ENCODE assay signal across 20 mouse cellular contexts in genomic region chr3:66169873-66170538, GRCm38 (mm10). TPM values are rescaled to one million over a fixed set of nuclear protein-coding genes. Genes with fewer than 3 reads are reported as not detected.
A peak's percentile ranks its signal among the peaks of the same experiment; 100 is the strongest.
DNase-seq lines count a peak whose midpoint lies in the region.
"Had no signal": no experiment of that assay in that cellular context is flagged by ENCODE, and none has a peak within 500 bp of the region (broad histone marks: within the 10 kb centered on the region; RNA-seq: fewer than 3 reads in every experiment).

No protein-coding gene starts in this region.

- H3K27me3 ChIP-seq in hindbrain, embryonic 10.5 days (ENCODE audit: insufficient read depth, poor library complexity, severe bottlenecking): no peaks in the 10 kb centered on the region
- H3K27me3 ChIP-seq: embryonic facial prominence, embryonic 12.5 days; intestine, embryonic 15.5 days; limb, embryonic 12.5 days; liver, embryonic 13.5 days; lung, embryonic 15.5 days had no signal

- H3K9me3 ChIP-seq in hindbrain, embryonic 10.5 days: no peaks in the 10 kb centered on the region
- H3K9me3 ChIP-seq: embryonic facial prominence, embryonic 12.5 days; intestine, embryonic 15.5 days; limb, embryonic 12.5 days; liver, embryonic 13.5 days; lung, embryonic 15.5 days had no signal

- H3K27ac ChIP-seq in hindbrain, embryonic 10.5 days: peak overlapping the region; percentile 70
- H3K27ac ChIP-seq: embryonic facial prominence, embryonic 12.5 days; intestine, embryonic 15.5 days; layer of hippocampus, adult 2 months; limb, embryonic 12.5 days; liver, embryonic 13.5 days; lung, embryonic 15.5 days had no signal

- WGBS in hindbrain, embryonic 10.5 days: 28% methylated on average over 3 of the region's 3 CpGs

- intact Hi-C loops in left cerebral cortex, postnatal 4 days (cut with DNase I): no loop called here

- H3K4me3 ChIP-seq in hindbrain, embryonic 10.5 days: no peak overlapping the region
- H3K4me3 ChIP-seq: embryonic facial prominence, embryonic 12.5 days; intestine, embryonic 15.5 days; layer of hippocampus, adult 2 months; limb, embryonic 12.5 days; liver, embryonic 13.5 days; lung, embryonic 15.5 days had no signal

- peak; percentile 10 for DNase-seq in left cerebral cortex, postnatal 4 days
- DNase-seq in left cerebral cortex, adult 11 months (ENCODE audit: low spot score): no peak
- DNase-seq in embryo, embryonic 10 days (ENCODE audit: low spot score): peak; percentile 60
- DNase-seq in hindbrain, embryonic 10.5 days (ENCODE audit: low spot score): peak; percentile 46
- peak; percentile 21 for DNase-seq in mesoderm, embryonic 11.5 days (ENCODE audit: low read depth, low spot score)
- DNase-seq in retina, postnatal 1 day: no peak
- DNase-seq in kidney, adult 8-10 months: no peak
- DNase-seq in adrenal gland, adult (ENCODE audit: inconsistent age in 2 of 2, low spot score in 1 of 2): no peak
- DNase-seq: adrenal gland, postnatal 25 days; cerebellum, postnatal 10 days; kidney, postnatal 10 days; liver, embryonic 13.5 days; right cerebral cortex, postnatal 14 days; thymus, postnatal 25 days had no signal

- no peaks in the 10 kb centered on the region for H3K36me3 ChIP-seq in hindbrain, embryonic 10.5 days
- H3K36me3 ChIP-seq: embryonic facial prominence, embryonic 12.5 days; intestine, embryonic 15.5 days; limb, embryonic 12.5 days; liver, embryonic 13.5 days; lung, embryonic 15.5 days had no signal

- H3K4me1 ChIP-seq in hindbrain, embryonic 10.5 days (replicated peaks): peaks cover 18% of the 10 kb centered on the region
- H3K4me1 ChIP-seq: intestine, embryonic 15.5 days; liver, embryonic 13.5 days; lung, embryonic 15.5 days had no signal

RNA-seq across cellular contexts. Expression of gene Ptx3, which starts 49.7 kb away (rescaled TPM):
- 1 to 10 TPM; 6.0 to 7.7 TPM for total RNA-seq in left cerebral cortex, postnatal 4 days (2021)
- polyA plus RNA-seq in hindbrain, embryonic 10.5 days (2016; fragmentation: Nextera tagmentation; extraction: Ambion mirVana): 24.6 and 32.6 TPM in 2 replicates
- total RNA-seq: adrenal gland, postnatal 25 days; megakaryocyte progenitor cell, adult 5-6 weeks had no signal

Comparison
In these comparisons a context has a peak if more than half of its experiments do, and no peak if none do; other contexts are left out.
1. DNase-seq: peak in left cerebral cortex, postnatal 4 days (single experiment), embryo, embryonic 10 days (single experiment), hindbrain, embryonic 10.5 days (single experiment) and mesoderm, embryonic 11.5 days (single experiment); none in left cerebral cortex, adult 11 months (single experiment), retina, postnatal 1 day (single experiment), kidney, adult 8-10 months (0 of 2) and adrenal gland, adult (0 of 2).